In the genomic region with DNA sequence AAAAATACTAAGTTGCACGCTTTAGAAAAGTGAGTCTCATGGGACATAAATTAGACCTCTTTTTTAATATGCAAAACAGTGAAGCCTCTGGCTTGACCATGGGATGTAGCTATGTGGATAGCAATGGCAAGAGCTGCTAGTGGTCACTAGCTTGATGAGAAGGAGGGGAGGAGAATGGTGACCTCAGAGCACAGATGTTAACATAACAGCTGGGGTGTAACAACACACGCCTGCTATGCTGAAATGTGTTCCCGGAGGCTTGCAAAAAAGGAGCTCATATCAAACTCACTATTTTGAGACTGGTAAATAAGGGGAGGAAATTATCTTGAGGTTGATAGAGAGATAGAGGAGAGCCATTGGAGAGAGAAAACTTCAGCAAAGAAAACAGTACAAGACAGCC, we compare ENCODE assay signal across 22 mouse cellular contexts. TPM values are rescaled to one million over a fixed set of nuclear protein-coding genes. Genes with fewer than 3 reads are reported as not detected.
DNase-seq lines count a peak whose midpoint lies in the region; ATAC-seq and TF ChIP-seq lines count a peak whose summit lies in the region.
"Had no signal": no experiment of that assay in that cellular context is flagged by ENCODE, and none has a peak within 500 bp of the region (broad histone marks: within the 10 kb centered on the region; RNA-seq: fewer than 3 reads in every experiment).

No protein-coding gene starts in this region.

- peak; percentile 93 for DNase-seq in heart, adult 11 months
- peak; percentile 24 for DNase-seq in kidney, postnatal 10 days
- DNase-seq in kidney, adult 8-10 months = no peak
- peak; percentile 79 for DNase-seq in lung, embryonic 14.5 days
- peak; percentile 38 for DNase-seq in lung, postnatal 25 days (ENCODE audit: low spot score)
- no peak for DNase-seq in adrenal gland, adult 18-20 months (ENCODE audit: low spot score in 2 of 2)
- DNase-seq in limb, embryonic 10.5 days (ENCODE audit: low spot score) = no peak
- DNase-seq: adrenal gland, postnatal 36 days; cerebellum, adult 11-12 months; gastrocnemius, postnatal 25 days; layer of hippocampus, adult 9-11 months; left cerebral cortex, postnatal 4 days; liver; midbrain, embryonic 14.5 days; right cerebral cortex, postnatal 14 days had no signal

- H3K27me3 ChIP-seq in heart, embryonic 12.5 days (replicated peaks) = no peaks in the 10 kb centered on the region
- no peaks in the 10 kb centered on the region for H3K27me3 ChIP-seq in lung, embryonic 14.5 days (ENCODE audit: insufficient read depth, low read length)
- peaks cover 53% of the 10 kb centered on the region for H3K27me3 ChIP-seq in limb, embryonic 10.5 days (ENCODE audit: low read depth, poor library complexity, severe bottlenecking)

- H3K9ac ChIP-seq in heart, embryonic 12.5 days = no peak overlapping the region
- H3K9ac ChIP-seq in lung, embryonic 14.5 days = no peak overlapping the region
- H3K9ac ChIP-seq: liver, embryonic 15.5 days had no signal

- no peak overlapping the region for H3K27ac ChIP-seq in heart, embryonic 12.5 days (ENCODE audit: poor library complexity, severe bottlenecking)
- no peak overlapping the region for H3K27ac ChIP-seq in lung, embryonic 14.5 days (ENCODE audit: low read depth)
- H3K27ac ChIP-seq in limb, embryonic 10.5 days = no peak overlapping the region
- H3K27ac ChIP-seq: forebrain, embryonic 10.5 days; hindbrain, postnatal 0 days; liver, embryonic 15.5 days had no signal

- no peak overlapping the region for H3K4me3 ChIP-seq in heart, embryonic 12.5 days
- no peak overlapping the region for H3K4me3 ChIP-seq in lung, embryonic 14.5 days (ENCODE audit: low read depth, low read length)
- no peak overlapping the region for H3K4me3 ChIP-seq in limb, embryonic 10.5 days
- H3K4me3 ChIP-seq: forebrain, embryonic 10.5 days; liver, embryonic 15.5 days had no signal

- no peak for TF ChIP-seq CTCF in lung, embryonic 14.5 days (IDR thresholded peaks at IDR 0.05; ENCODE audit: low read depth)

- no peak for ATAC-seq in heart, embryonic 12.5 days (ENCODE audit: insufficient number of reproducible peaks, low FRiP score)
- peak; percentile 64 for ATAC-seq in lung, embryonic 14.5 days (ENCODE audit: insufficient read depth)
- ATAC-seq: forebrain, embryonic 16.5 days; hindbrain, postnatal 0 days; intestine, embryonic 16.5 days had no signal

- no peaks in the 10 kb centered on the region for H3K9me3 ChIP-seq in heart, embryonic 12.5 days (replicated peaks)
- no peaks in the 10 kb centered on the region for H3K9me3 ChIP-seq in lung, embryonic 14.5 days (ENCODE audit: low read depth, low read length)
- no peaks in the 10 kb centered on the region for H3K9me3 ChIP-seq in limb, embryonic 10.5 days (replicated peaks)
- H3K9me3 ChIP-seq: forebrain, embryonic 10.5 days; liver, embryonic 15.5 days; megakaryocyte, embryonic 14.5 days had no signal

- no peaks in the 10 kb centered on the region for H3K36me3 ChIP-seq in heart, embryonic 12.5 days
- H3K36me3 ChIP-seq in lung, embryonic 14.5 days (ENCODE audit: insufficient read depth) = no peaks in the 10 kb centered on the region
- H3K36me3 ChIP-seq in limb, embryonic 10.5 days = no peaks in the 10 kb centered on the region
- H3K36me3 ChIP-seq: forebrain, embryonic 10.5 days; liver, embryonic 15.5 days had no signal

- WGBS in heart, embryonic 12.5 days = 62% methylated on average over 3 of the region's 3 CpGs
- WGBS in lung, embryonic 14.5 days = 52% methylated on average over 3 of the region's 3 CpGs
- 82% methylated on average over 3 of the region's 3 CpGs for WGBS in limb, embryonic 10.5 days

- H3K4me1 ChIP-seq in heart, embryonic 12.5 days (replicated peaks) = peaks cover 17% of the 10 kb centered on the region
- H3K4me1 ChIP-seq in lung, embryonic 14.5 days (ENCODE audit: insufficient read depth) = no peaks in the 10 kb centered on the region
- peaks cover 6% of the 10 kb centered on the region; the same call in 1 of the 2 replicates for H3K4me1 ChIP-seq in limb, embryonic 10.5 days
- H3K4me1 ChIP-seq: liver, embryonic 15.5 days had no signal

- H3K4me2 ChIP-seq in heart, embryonic 12.5 days = no peak overlapping the region
- no peak overlapping the region for H3K4me2 ChIP-seq in lung, embryonic 14.5 days
- H3K4me2 ChIP-seq: liver, embryonic 15.5 days had no signal

RNA-seq across cellular contexts. Expression of gene Dcp1a, which starts 20.5 kb away (rescaled TPM):
- 21.8 and 25.5 TPM in 2 replicates for polyA plus RNA-seq in heart, embryonic 12.5 days (2016; fragmentation: Nextera tagmentation; extraction: Ambion mirVana)
- 34.4 and 35.0 TPM in 2 replicates for polyA plus RNA-seq in lung, embryonic 14.5 days (2014; fragmentation: Nextera tagmentation; extraction: Ambion mirVana)
- total RNA-seq in adrenal gland, adult 18-20 months (2021) = 10 to 100 TPM; 23.7 to 25.1 TPM
- 37.7 and 46.2 TPM in 2 replicates for polyA plus RNA-seq in limb, embryonic 10.5 days (2016; fragmentation: Nextera tagmentation; extraction: Ambion mirVana)

RNA-seq across cellular contexts. Expression of gene Cacna1d, which starts 32.4 kb away (rescaled TPM):
- polyA plus RNA-seq in heart, embryonic 12.5 days (2016; fragmentation: Nextera tagmentation; extraction: Ambion mirVana) = 10.0 and 10.3 TPM in 2 replicates
- polyA plus RNA-seq in lung, embryonic 14.5 days (2014; fragmentation: Nextera tagmentation; extraction: Ambion mirVana) = 10.5 and 10.9 TPM in 2 replicates
- total RNA-seq in adrenal gland, adult 18-20 months (2021) = 10 to 100 TPM; 12.4 to 13.8 TPM
- 0.73 and 1.2 TPM in 2 replicates for polyA plus RNA-seq in limb, embryonic 10.5 days (2016; fragmentation: Nextera tagmentation; extraction: Ambion mirVana)

Comparison
In these comparisons a context has a peak if more than half of its experiments do, and no peak if none do; other contexts are left out.
1. DNase-seq: peak in heart, adult 11 months (single experiment), kidney, postnatal 10 days (single experiment), lung, embryonic 14.5 days (single experiment) and lung, postnatal 25 days (single experiment); none in kidney, adult 8-10 months (0 of 2), adrenal gland, adult 18-20 months (0 of 2) and limb, embryonic 10.5 days (single experiment).